Mouse (Mus musculus) limb, embryonic 15.5 days (tissue): ENCODE data around the gene Tpm4. TPM values are rescaled to one million over a fixed set of nuclear protein-coding genes. Genes with fewer than 3 reads are reported as not detected.

Experiments
- ATAC-seq: fragments of 200-750 bp; cut with Nextera tagmentation; 2 replicates; pipeline ENCODE4 v1.8.0; 2017; ENCODE audit warnings: low read depth, moderate TSS enrichment; ENCODE audit not compliant: insufficient number of reproducible peaks, low FRiP score, low TSS enrichment
- H3K27ac ChIP-seq: fragments of 300-500 bp; sonication (generic); 2 replicates; pipeline ENCODE4 v1.5.1; 2015; ENCODE audit warnings: moderate library complexity, mild to moderate bottlenecking, inconsistent platforms
- H3K27me3 ChIP-seq: fragments of 300-500 bp; sonication (generic); 2 replicates; pipeline ENCODE4 v1.6.1; 2015; ENCODE audit warnings: inconsistent platforms
- H3K36me3 ChIP-seq: fragments of 300-500 bp; sonication (generic); 2 replicates; pipeline ENCODE4 v1.6.1; 2015; ENCODE audit warnings: inconsistent platforms
- H3K4me1 ChIP-seq: fragments of 300-500 bp; sonication (generic); 2 replicates; pipeline ENCODE4 v1.6.1; 2015; ENCODE audit warnings: inconsistent platforms
- H3K4me2 ChIP-seq: fragments of 300-500 bp; sonication (generic); 2 replicates; pipeline ENCODE4 v1.6.1; 2015; ENCODE audit warnings: mild to moderate bottlenecking, inconsistent platforms
- H3K4me3 ChIP-seq: fragments of 300-500 bp; sonication (generic); 2 replicates; pipeline ENCODE4 v1.5.1; 2015; ENCODE audit warnings: mild to moderate bottlenecking, inconsistent platforms
- H3K9ac ChIP-seq: fragments of 300-500 bp; sonication (generic); 2 replicates; pipeline ENCODE4 v1.6.1; 2015; ENCODE audit warnings: inconsistent platforms
- H3K9me3 ChIP-seq: fragments of 300-500 bp; sonication (generic); 2 replicates; pipeline ENCODE4 v1.6.1; 2016; ENCODE audit warnings: inconsistent platforms
- WGBS: fragments of 180-500 bp; shearing (Covaris S2); methylation state at CpG from one replicate; pipeline ENCODE4 v1.1.7; 2015; 5-methylcytosine and 5-hydroxymethylcytosine counted together
- polyA plus RNA-seq: library from polyadenylated mRNA; unstranded; fragments of >200 nt; fragmentation: Nextera tagmentation; extraction: Ambion mirVana; gene quantifications from 2 replicates; pipeline ENCODE4 v1.2.1, GENCODE M21; 2015

The Tpm4 gene
- polyA plus RNA-seq, 1 experiment from 2014 or later, result 665 TPM

GRCm38 (mm10) chr8:72127834-72128233, 6.9 kb upstream of the Tpm4 start:
- Histone ChIP-seq H3K9ac (no peak overlapping the region), H3K4me3 (no peak overlapping the region), H3K27ac (no peak overlapping the region), H3K4me2 (no peak overlapping the region), H3K36me3 (no peaks in the 10 kb centered on the region), H3K27me3 (no peaks in the 10 kb centered on the region), H3K9me3 (no peaks in the 10 kb centered on the region), H3K4me1 (no peaks in the 10 kb centered on the region)
- WGBS, result 83% methylated on average over 1 of the region's 1 CpGs
- ATAC-seq, result no peak

- no peak overlapping the region for H3K4me3 ChIP-seq
- 0 out of 2 replicates have a peak, but pooled peaks cover 3% of the 10 kb centered on the region for H3K4me1 ChIP-seq
- peak overlapping the region; percentile 2; the same call in 1 of the 2 replicates for H3K27ac ChIP-seq
- no peak overlapping the region for H3K4me2 ChIP-seq
- no peaks in the 10 kb centered on the region for H3K36me3 ChIP-seq
- WGBS, result 49% methylated on average over 2 of the region's 2 CpGs
- ATAC-seq, result no peak
- no peak overlapping the region for H3K9ac ChIP-seq
- no peaks in the 10 kb centered on the region for H3K27me3 ChIP-seq
- no peaks in the 10 kb centered on the region for H3K9me3 ChIP-seq
These were observed 3.5 kb upstream of the Tpm4 start for GRCm38 (mm10) chr8:72131251-72131650.

- Histone ChIP-seq H3K4me1 (peaks cover 4% of the 10 kb centered on the region), H3K4me2 (no peak overlapping the region), H3K27me3 (no peaks in the 10 kb centered on the region), H3K27ac (peak overlapping the region; percentile 2), H3K4me3 (no peak overlapping the region), H3K36me3 (no peaks in the 10 kb centered on the region), H3K9me3 (no peaks in the 10 kb centered on the region), H3K9ac (no peak overlapping the region)
- WGBS, result 69% methylated on average over 2 of the region's 2 CpGs
- ATAC-seq, result no peak
These were observed 2.9 kb upstream of the Tpm4 start for GRCm38 (mm10) chr8:72131901-72132300.

- no peak overlapping the region for H3K4me3 ChIP-seq
- peaks cover 8% of the 10 kb centered on the region for H3K4me1 ChIP-seq
- H3K27ac ChIP-seq, result no peak overlapping the region
- ATAC-seq, result no peak
- no peaks in the 10 kb centered on the region; the same call in 1 of the 2 replicates for H3K36me3 ChIP-seq
- no peak overlapping the region for H3K9ac ChIP-seq
- WGBS, result 81% methylated on average over 1 of the region's 1 CpGs
- no peak overlapping the region for H3K4me2 ChIP-seq
- no peaks in the 10 kb centered on the region for H3K9me3 ChIP-seq
- H3K27me3 ChIP-seq, result no peaks in the 10 kb centered on the region
These were observed 2.4 kb upstream of the Tpm4 start for GRCm38 (mm10) chr8:72132417-72132816.

GRCm38 (mm10) chr8:72132891-72133290, 1.9 kb upstream of the Tpm4 start:
- Histone ChIP-seq H3K27ac (no peak overlapping the region), H3K4me2 (no peak overlapping the region), H3K4me3 (no peak overlapping the region), H3K4me1 (peaks cover 12% of the 10 kb centered on the region), H3K9ac (no peak overlapping the region), H3K9me3 (no peaks in the 10 kb centered on the region), H3K36me3 (peaks cover 5% of the 10 kb centered on the region), H3K27me3 (no peaks in the 10 kb centered on the region)
- no peak for ATAC-seq
- WGBS, result 61% methylated on average over 1 of the region's 1 CpGs

- Histone ChIP-seq H3K27me3 (no peaks in the 10 kb centered on the region), H3K9me3 (no peaks in the 10 kb centered on the region), H3K36me3 (peaks cover 11% of the 10 kb centered on the region), H3K27ac (no peak overlapping the region), H3K9ac (no peak overlapping the region), H3K4me3 (no peak overlapping the region), H3K4me1 (peaks cover 14% of the 10 kb centered on the region), H3K4me2 (no peak overlapping the region)
- 53% methylated on average over 1 of the region's 1 CpGs for WGBS
- no peak for ATAC-seq
These were observed 1.3 kb upstream of the Tpm4 start for GRCm38 (mm10) chr8:72133507-72133906.

GRCm38 (mm10) chr8:72135446-72136301, 899 bp downstream of the Tpm4 start:
- H3K27me3 ChIP-seq, result no peaks in the 10 kb centered on the region
- under 1% methylated on average over 54 of the region's 62 CpGs for WGBS

GRCm38 (mm10) chr8:72136302-72136978, 1.7 kb downstream of the Tpm4 start:
- peak; percentile 75 for ATAC-seq
- no peaks in the 10 kb centered on the region for H3K9me3 ChIP-seq
- peak overlapping the region; percentile 85 for H3K4me3 ChIP-seq
- H3K9ac ChIP-seq, result peak overlapping the region; percentile 89
- peaks cover 38% of the 10 kb centered on the region for H3K36me3 ChIP-seq
- H3K27ac ChIP-seq, result peak overlapping the region; percentile 99
- peak overlapping the region; percentile 63 for H3K4me2 ChIP-seq
- under 1% methylated on average over 18 of the region's 18 CpGs for WGBS
- H3K4me1 ChIP-seq, result peaks cover 14% of the 10 kb centered on the region
- H3K27me3 ChIP-seq, result no peaks in the 10 kb centered on the region

More at GRCm38 (mm10) chr8:72135446-72136301, 899 bp downstream of the Tpm4 start:
- Histone ChIP-seq H3K9me3 (no peaks in the 10 kb centered on the region), H3K4me3 (peak overlapping the region; percentile 85), H3K27ac (peak overlapping the region; percentile 99), H3K4me2 (peak overlapping the region; percentile 63), H3K9ac (peak overlapping the region; percentile 89), H3K4me1 (peaks cover 14% of the 10 kb centered on the region), H3K36me3 (peaks cover 32% of the 10 kb centered on the region)
- ATAC-seq, result peak; percentile 52; the same call in 1 of the 2 replicates

- Histone ChIP-seq H3K36me3 (peaks cover 48% of the 10 kb centered on the region), H3K4me3 (no peak overlapping the region), H3K4me1 (peaks cover 14% of the 10 kb centered on the region), H3K27ac (peak overlapping the region; percentile 99; the same call in 1 of the 2 replicates), H3K9ac (no peak overlapping the region), H3K9me3 (no peaks in the 10 kb centered on the region), H3K27me3 (no peaks in the 10 kb centered on the region), H3K4me2 (peak overlapping the region; percentile 63)
- WGBS, result 79% methylated on average over 2 of the region's 2 CpGs
- ATAC-seq, result no peak
These were observed 2.7 kb downstream of the Tpm4 start for GRCm38 (mm10) chr8:72137431-72137830.

GRCm38 (mm10) chr8:72138456-72138855, 3.7 kb downstream of the Tpm4 start:
- H3K4me3 ChIP-seq, result no peak overlapping the region
- peaks cover 14% of the 10 kb centered on the region for H3K4me1 ChIP-seq
- H3K9me3 ChIP-seq, result no peaks in the 10 kb centered on the region
- H3K27me3 ChIP-seq, result no peaks in the 10 kb centered on the region
- H3K36me3 ChIP-seq, result peaks cover 58% of the 10 kb centered on the region
- no peak overlapping the region for H3K9ac ChIP-seq
- no peak overlapping the region for H3K27ac ChIP-seq
- 92% methylated on average over 5 of the region's 5 CpGs for WGBS
- no peak for ATAC-seq
- no peak overlapping the region for H3K4me2 ChIP-seq

- no peak for ATAC-seq
- no peaks in the 10 kb centered on the region for H3K9me3 ChIP-seq
- no peak overlapping the region for H3K4me3 ChIP-seq
- H3K36me3 ChIP-seq, result peaks cover 94% of the 10 kb centered on the region
- H3K27me3 ChIP-seq, result no peaks in the 10 kb centered on the region
- no peaks in the 10 kb centered on the region for H3K4me1 ChIP-seq
- no peak overlapping the region for H3K9ac ChIP-seq
- 91% methylated on average over 13 of the region's 13 CpGs for WGBS
- H3K27ac ChIP-seq, result no peak overlapping the region
- no peak overlapping the region for H3K4me2 ChIP-seq
These were observed 8.6 kb downstream of the Tpm4 start for GRCm38 (mm10) chr8:72143256-72143824.
